Mouse (Mus musculus) layer of hippocampus, postnatal 14 days (tissue): ENCODE results near the gene Hacl1. TPM values are rescaled to one million over a fixed set of nuclear protein-coding genes. Genes with fewer than 3 reads are reported as not detected.

Experiments
- DNase-seq, 2 experiments: peaks; one replicate each; pipeline ENCODE4 v3.0.0; 2021 to 2022; ENCODE audit warnings: low spot score in 2 of 2, mixed read lengths in 1 of 2
- total RNA-seq, 2 experiments: library from RNA; stranded (reverse); gene quantifications; 2 replicates each; pipeline ENCODE4 v1.2.3; 2021

Hacl1 gene
- total RNA-seq, 2 experiments from 2014 or later = 7.7 to 9.9 TPM

- no peak for DNase-seq
These were observed 22.5 kb upstream of the Hacl1 start for GRCm38 (mm10) chr14:31663376-31664099.

- DNase-seq = no peak
These were observed 21.6 kb upstream of the Hacl1 start for GRCm38 (mm10) chr14:31662555-31663211.

- DNase-seq = peak; percentile 88 to 94
These were observed 20.8 kb upstream of the Hacl1 start for GRCm38 (mm10) chr14:31661671-31662554.

GRCm38 (mm10) chr14:31660312-31661093, 19.4 kb upstream of the Hacl1 start:
- peak in 1 of 2 experiments; percentile 65 for DNase-seq

- peak in 1 of 2 experiments; percentile 54 for DNase-seq
These were observed 18.6 kb upstream of the Hacl1 start for GRCm38 (mm10) chr14:31659501-31660181.

GRCm38 (mm10) chr14:31658126-31658680, 17.1 kb upstream of the Hacl1 start:
- DNase-seq = no peak

- DNase-seq = peak; percentile 76 to 85
These were observed 16.0 kb upstream of the Hacl1 start for GRCm38 (mm10) chr14:31656857-31657645.

- DNase-seq = no peak
These were observed 15.3 kb upstream of the Hacl1 start for GRCm38 (mm10) chr14:31656386-31656785.

- no peak for DNase-seq
These were observed 14.3 kb upstream of the Hacl1 start for GRCm38 (mm10) chr14:31655406-31655805.

- no peak for DNase-seq
These were observed 13.7 kb upstream of the Hacl1 start for GRCm38 (mm10) chr14:31654816-31655215.

- no peak for DNase-seq
These were observed 12.2 kb upstream of the Hacl1 start for GRCm38 (mm10) chr14:31653101-31653875.

GRCm38 (mm10) chr14:31652624-31653023, 11.5 kb upstream of the Hacl1 start:
- DNase-seq = no peak

GRCm38 (mm10) chr14:31652106-31652505, 11.0 kb upstream of the Hacl1 start:
- no peak for DNase-seq

- DNase-seq = no peak
These were observed 10.1 kb upstream of the Hacl1 start for GRCm38 (mm10) chr14:31651206-31651605.

- DNase-seq = no peak
These were observed 9.3 kb upstream of the Hacl1 start for GRCm38 (mm10) chr14:31650347-31650746.

- DNase-seq = no peak
These were observed 6.9 kb upstream of the Hacl1 start for GRCm38 (mm10) chr14:31647991-31648390.

GRCm38 (mm10) chr14:31645920-31646319, 4.8 kb upstream of the Hacl1 start:
- DNase-seq = no peak

GRCm38 (mm10) chr14:31644931-31645547, 4.0 kb upstream of the Hacl1 start:
- DNase-seq = no peak
